Mouse (Mus musculus) lung, adult 2 months (tissue): Measurements from ENCODE around the gene Per1.

Source experiments
- CTCF ChIP-seq: fragments of 200-500 bp; IDR thresholded peaks from 2 replicates; pipeline ENCODE4 v1.5.1; 2011; ENCODE audit warnings: mild to moderate bottlenecking, low read length, control low read depth; ENCODE audit not compliant: insufficient read depth
- POLR2A ChIP-seq: fragments of 200-500 bp; IDR thresholded peaks from 2 replicates; pipeline ENCODE4 v1.6.1; 2011; ENCODE audit warnings: low read depth, mild to moderate bottlenecking, control low read depth, low read length, borderline replicate concordance; ENCODE audit errors: extremely low read depth

- TF ChIP-seq CTCF, result no peak
- no peak for TF ChIP-seq POLR2A
Measured at GRCm38 (mm10) chr11:69045531-69046394, 49.3 kb upstream of the Per1 start, which contains the start of gene Aurkb.
